Mouse (Mus musculus): Measurements from ENCODE around the gene Wdr70.
"Not testable (repeated sequence)": the region's sequence is repeated elsewhere in the genome, so short reads cannot be mapped to it uniquely, and the experiment has no call there.

The Wdr70 gene

DNA sequence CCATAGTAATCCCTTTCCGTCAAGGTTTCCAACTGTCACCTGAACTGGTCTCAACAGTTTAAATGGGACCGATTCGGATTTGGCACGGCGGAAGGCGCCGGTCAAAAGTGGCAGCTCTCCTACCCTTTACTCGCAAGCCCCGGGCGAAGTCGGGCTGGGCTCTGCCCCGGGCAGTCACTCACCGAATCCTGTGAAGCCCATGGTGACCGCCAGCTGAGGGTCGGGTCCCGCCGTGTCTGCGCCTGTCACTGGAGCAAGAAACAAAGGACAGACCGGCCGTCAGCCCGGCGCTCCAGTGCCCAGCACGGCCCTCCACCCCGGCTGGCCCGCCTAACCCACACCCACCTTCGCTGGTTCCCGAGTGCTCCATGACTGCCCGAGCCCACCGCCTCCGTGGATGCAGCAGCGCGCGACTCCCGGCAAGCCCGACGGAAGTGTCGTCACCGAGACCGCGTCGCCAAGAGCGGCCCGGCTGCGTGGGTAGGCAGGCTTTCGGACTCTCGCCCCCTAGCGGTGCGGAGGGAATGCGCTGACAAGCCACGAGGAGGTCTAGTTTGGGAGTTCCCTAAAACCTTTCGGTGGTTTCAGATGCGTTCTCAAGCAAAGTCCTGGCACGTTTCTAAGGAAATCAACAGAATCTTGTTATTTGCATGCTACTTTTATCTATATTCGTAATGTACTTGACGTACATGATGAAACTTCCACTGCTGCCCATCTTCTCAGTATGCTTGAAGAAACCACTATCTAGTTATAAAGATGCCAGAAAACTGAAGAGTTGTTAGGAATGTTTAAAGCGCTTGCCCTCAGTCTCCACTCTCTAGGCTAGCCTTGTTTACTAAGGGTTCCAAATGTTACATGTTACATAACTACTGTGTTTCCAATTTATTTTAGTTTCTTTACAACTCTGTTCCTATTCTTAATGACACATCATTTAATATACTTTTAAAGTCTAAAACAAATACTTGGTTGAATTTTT lies at the start of gene Wdr70:
Gene Wdr70, minus strand, starts transcription at position 436 of the 976 bp plus-strand sequence.
- peak; percentile 99 for DNase-seq

GRCm38 (mm10) chr15:8135606-8136005 lies 36.6 kb upstream of the Wdr70 start:
- DNase-seq = no peak

DNA sequence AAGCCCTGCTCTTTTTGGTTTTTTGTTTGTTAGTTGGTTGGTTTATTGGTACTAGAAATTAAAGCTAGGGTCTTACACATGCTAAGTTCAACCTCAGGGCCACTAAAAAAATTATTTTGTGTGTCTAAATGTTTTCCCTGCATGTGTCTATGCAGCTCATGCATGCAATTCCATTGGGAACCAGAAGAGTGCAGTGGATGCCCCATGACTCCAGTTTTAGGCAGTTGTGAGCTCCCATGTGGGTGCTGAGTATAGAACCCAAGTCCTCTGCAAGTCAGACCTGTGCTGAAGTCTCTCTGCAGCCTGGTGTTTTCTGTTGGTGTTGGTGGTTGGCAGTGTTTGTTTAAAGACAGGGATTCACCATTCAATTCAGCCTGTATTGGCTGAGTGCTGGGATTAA lies 32.8 kb upstream of the Wdr70 start:
- no peak for DNase-seq

DNA sequence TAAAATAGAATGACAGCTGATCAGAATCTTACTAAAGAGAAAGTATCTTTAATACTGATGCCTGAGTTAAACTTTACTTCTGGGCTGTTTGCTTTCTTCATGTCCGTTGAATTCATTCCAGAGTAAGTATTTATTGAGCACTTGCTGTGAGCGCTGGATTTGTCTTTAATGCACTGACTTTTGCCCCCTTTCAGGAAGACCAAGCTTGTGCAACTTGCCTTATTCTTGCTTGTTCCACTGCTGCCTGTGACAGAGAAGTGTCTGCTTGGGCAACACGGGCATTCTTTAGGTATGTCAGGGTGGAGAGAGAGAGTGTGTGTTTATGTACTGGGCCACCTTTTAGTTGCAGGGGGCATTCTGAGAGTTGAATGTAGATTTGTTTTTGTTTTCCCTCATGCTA lies 32.3 kb upstream of the Wdr70 start:
- no peak for DNase-seq

- no peak for DNase-seq
Observed at GRCm38 (mm10) chr15:8129281-8129680, 30.3 kb upstream of the Wdr70 start.

DNA sequence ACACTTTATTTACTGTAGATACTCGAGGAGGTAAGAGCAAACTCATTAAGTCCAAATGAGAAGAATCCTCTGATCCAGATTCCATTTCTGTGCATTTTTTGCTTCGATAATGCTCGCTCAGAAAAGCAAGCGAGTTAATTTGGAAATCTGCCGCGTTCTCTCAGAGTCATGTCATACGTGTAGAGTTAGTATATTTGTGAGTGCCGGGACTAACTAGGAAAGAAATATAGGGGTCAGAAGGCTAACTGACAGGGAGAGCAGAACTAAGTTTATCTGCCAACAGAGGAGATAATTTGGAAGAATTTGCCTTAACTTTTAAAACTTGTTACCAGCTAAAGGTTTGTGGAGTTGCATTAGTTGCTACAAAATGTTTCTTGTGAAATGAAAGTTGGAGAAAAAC lies 10.8 kb upstream of the Wdr70 start:
- DNase-seq = no peak

GRCm38 (mm10) chr15:8108966-8109743 lies 10.1 kb upstream of the Wdr70 start, which contains the start of gene Nup155:
TSS of gene Nup155 (plus strand) at chr15:8109273.
- peak; percentile 91 to 93 for DNase-seq

DNA sequence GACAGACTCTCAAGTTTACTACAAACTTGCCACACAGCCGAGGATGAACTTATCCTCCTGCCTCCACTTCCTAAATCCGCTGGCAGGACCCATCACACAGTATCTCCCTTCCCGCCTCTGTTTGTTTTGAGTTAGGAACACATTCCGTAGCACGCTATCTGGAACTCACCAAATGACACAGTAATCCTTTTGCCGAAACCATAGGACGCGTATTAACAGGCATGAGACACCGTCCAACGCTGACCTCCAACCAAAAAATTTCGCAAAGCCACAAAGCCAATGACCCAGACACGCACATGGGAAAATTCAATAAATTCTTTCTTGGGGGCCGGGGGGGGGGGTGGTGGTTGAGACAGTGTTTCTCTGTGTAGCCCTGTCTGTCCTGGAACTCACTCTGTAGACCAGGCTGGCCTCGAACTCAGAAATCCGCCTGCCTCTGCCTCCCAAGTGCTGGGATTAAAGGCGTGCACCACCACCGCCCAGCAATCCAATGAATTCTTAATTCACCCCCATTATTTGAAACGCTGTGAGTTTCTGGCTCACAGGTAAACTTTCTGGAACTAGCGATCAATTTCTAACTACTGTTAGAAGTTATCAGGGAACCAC lies 9.5 kb upstream of the Wdr70 start:
- DNase-seq = no peak

DNA sequence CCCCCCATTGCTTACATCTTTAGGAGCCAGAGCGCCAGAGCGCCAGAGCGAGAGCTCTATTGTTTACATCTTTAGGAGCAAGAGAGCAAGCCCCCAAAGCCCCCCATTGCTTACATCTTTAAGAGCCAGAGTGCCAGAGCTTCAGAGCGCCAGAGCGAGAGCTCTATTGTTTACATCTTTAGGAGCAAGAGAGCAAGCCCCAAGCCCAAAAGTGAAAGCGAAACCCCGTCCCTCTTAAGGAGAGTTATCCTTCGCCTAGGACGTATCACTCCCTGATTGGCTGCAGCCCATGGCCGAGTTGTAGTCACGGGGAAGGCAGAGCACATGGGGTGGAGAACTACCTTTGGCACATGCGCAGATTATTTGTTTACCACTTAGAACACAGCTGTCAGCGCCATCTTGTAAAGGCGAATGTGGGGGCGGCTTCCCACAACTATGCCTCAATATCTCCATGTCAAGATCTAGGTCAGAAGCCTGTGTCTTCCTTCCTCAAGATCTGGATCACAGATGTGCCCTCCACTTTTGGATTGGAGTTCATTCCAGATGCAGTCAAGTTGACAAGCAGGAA lies 3.0 kb upstream of the Wdr70 start:
- DNase-seq = not testable (repeated sequence)

- DNase-seq = peak; percentile 43 to 46
Observed at GRCm38 (mm10) chr15:8097853-8098252, 1.2 kb downstream of the Wdr70 start.

DNA sequence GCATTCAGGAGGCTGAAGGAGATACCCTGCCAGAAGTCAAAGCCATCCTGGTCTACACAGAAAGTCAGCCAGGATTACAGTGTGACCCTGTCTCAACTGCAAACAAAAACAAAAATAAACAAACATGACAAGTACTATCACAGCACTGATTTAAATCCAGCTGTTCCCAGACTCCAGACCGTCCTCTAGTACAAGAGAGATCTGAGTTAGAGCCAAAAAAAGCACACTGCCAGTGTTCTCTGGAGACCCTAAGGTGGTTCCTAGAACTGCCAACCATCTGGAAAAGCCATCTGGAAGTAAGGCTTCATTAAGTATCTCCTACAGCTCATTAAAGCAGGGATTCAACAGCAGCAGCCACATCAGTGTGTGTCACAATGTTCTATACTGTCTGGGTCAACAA lies 6.3 kb downstream of the Wdr70 start:
- DNase-seq = not testable (repeated sequence)

- no peak for DNase-seq
Observed at GRCm38 (mm10) chr15:8090685-8091084, 8.3 kb downstream of the Wdr70 start.

DNA sequence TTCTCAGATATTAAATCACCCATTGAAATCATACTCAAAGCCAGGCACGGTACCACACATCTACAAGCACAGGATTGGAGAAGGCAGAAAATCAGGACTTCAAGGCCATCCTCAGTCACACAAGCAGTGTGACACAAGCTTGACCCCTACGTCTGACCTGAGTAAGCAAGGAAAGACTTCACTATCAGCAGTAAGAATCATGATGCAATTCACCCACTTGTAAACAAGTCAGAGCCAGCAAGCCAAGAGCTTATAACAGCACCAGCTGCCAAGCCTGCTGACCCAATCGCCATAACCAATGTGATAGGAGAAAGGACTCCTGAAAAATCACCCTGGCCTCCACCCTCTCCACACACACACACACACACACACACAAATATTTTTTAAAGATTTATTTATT lies 10.3 kb downstream of the Wdr70 start:
- DNase-seq = no peak

DNA sequence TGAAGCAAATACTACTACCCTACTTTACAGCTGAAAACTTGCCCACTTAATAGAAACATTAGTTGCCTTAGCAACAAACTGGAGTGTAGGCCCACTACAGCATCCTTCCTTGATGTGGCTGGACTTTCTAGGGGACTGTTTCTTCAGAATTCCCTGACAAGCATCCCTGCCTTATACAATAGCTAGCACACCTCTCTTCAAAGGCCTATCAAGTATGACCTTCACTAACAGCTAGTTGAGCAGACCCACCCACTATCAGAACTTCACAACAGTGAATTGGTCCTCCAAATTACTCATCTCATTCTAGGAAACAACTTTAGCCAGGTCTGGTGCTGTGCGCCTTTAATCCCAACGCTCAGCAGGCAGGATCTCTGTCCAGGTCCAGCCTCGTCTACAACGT lies 11.7 kb downstream of the Wdr70 start:
- DNase-seq = no peak

GRCm38 (mm10) chr15:8082139-8082538 lies 16.9 kb downstream of the Wdr70 start:
- DNase-seq = no peak

- not testable (repeated sequence) for DNase-seq
Observed at GRCm38 (mm10) chr15:8073159-8073558, 25.9 kb downstream of the Wdr70 start.

- no peak for DNase-seq
Observed at GRCm38 (mm10) chr15:8065221-8065620, 33.8 kb downstream of the Wdr70 start.

DNA sequence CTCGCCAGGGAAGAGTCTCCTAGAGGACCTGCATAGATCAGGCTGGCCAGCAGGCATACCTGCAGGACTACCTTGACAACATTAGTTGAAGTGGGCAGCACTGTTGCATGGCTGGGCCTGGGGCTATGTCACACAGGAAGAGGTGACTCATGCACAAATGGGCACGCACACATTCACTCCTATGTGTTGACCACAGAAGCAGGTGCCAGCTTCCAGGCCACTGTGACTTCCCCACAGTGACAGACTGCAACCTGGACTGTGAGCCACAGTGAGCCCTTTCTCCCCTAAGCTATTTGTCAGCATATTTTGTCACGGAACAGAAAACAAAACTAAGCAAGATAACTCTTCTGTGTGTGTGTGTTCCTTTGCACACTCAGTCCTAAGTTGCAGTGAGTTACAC lies 47.8 kb downstream of the Wdr70 start:
- no peak for DNase-seq

GRCm38 (mm10) chr15:8039834-8040233 lies 59.2 kb downstream of the Wdr70 start:
- DNase-seq = no peak

DNA sequence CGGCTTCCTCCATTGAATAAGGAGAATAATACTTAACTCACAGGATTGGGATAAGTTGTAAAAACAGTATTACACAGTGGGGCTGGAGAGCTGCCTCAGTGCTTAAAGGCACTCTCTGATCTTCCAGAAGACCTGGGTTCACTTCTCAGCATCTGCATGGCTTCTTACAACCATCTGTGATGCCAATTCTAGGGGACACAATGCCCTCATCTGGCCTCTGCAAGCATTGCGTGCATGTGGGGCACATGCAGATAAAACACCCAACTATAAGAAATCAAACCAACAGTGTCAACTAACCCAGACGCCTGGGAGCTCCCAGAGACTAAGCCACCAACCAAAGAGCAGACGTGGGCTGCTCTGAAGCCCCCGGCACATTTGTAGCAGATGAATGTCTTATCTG lies 60.6 kb downstream of the Wdr70 start:
- no peak for DNase-seq

DNA sequence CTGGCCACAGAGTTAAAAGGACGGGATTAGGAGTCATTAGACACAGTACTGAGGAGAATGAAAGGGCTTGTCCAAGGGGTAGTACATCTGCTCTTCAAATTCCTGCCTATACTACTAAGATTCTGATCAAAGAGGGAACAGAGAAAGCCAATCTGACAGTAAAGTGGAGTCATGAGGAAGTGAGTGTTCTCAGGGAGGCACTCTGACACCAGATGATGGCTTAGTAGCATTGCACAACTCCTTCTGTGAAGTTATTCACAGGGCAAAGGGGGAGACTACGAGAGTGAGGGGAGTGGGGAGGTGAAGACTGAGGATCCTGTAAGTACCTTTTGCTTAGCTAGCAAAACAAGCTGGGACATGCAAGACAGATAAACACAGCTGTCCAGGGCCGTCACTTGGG lies 61.2 kb downstream of the Wdr70 start:
- no peak for DNase-seq

DNA sequence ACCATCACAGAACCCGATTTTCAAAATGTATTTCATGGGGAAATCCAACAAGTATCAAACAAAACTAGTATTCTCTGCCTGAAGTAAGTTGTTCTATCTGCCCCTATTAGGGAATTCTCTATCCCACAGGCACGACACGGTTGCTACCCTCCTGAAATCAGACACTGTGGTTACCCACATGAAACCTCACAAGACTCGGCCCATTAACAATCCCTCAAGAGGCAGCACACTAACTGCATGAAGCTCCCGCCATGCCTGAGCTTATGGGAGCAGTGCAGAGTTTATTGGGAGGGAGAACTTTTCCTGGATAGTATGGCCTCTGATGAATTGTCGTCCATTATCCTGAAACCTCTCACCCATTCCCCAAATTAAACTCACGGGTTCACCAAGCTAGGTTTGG lies 67.8 kb downstream of the Wdr70 start:
- no peak for DNase-seq

- DNase-seq = no peak
Observed at GRCm38 (mm10) chr15:8030643-8031042, 68.4 kb downstream of the Wdr70 start.
